Mouse (Mus musculus): ENCODE results near the gene Tmod4. TPM values are rescaled to one million over a fixed set of nuclear protein-coding genes. Genes with fewer than 3 reads are reported as not detected.

Tmod4 gene
- polyA plus RNA-seq, 1 experiment from 2014 or later = 1.9 TPM

DNA sequence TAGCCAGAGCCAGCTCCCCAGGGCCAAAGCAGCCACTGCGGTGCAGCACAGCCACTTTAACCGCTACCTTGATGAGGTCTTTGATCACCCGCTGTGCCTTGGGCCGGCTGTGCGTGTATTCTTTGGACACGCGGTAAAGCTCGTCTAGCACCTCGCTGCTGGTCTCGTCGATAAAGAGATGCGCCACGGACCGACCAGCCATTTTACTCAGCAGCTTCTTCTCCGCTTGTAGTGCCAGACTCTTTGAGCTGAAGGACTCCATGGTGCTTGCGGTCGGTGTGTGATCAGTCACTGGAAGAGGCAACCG lies 16.0 kb downstream of the Tmod4 start:
- ATAC-seq (ENCODE audit: low FRiP score, low read depth) = no peak
- Histone ChIP-seq H3K9me3 (no peaks in the 10 kb centered on the region), H3K4me2 (replicated peaks) (no peak overlapping the region), H3K27ac (no peak overlapping the region), H3K4me1 (peaks cover 11% of the 10 kb centered on the region), H3K36me3 (peaks cover 31% of the 10 kb centered on the region), H3K27me3 (no peaks in the 10 kb centered on the region), H3K9ac (no peak overlapping the region), H3K4me3 (no peak overlapping the region)
- WGBS = 60% methylated on average over 18 of the region's 18 CpGs

- no peak overlapping the region for H3K4me3 ChIP-seq
- no peaks in the 10 kb centered on the region for H3K9me3 ChIP-seq
- 89% methylated on average over 6 of the region's 6 CpGs for WGBS
Observed at GRCm38 (mm10) chr3:95140795-95141194, 16.5 kb downstream of the Tmod4 start.

DNA sequence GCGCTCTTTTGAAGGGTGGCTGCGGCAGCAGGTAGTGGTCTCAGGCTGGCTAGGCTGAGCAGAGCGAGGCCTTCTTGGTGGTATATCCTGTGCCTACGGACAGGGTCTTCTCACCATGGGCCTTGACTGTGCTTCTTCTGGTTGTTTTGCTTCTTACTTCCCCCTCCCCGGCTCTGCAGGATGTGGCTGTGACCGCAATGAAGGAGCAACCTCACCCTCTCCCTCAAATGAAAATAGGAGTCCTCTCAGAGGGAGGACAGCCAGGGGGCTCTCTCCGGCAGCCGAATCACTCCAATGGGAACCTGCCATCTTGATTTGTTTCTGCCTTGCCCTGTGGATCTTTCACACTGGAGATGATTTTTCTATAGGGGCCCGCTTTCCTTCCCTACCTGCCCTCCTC lies 17.2 kb downstream of the Tmod4 start:
- ATAC-seq (ENCODE audit: low FRiP score, low read depth) = no peak
- no peak overlapping the region for H3K9ac ChIP-seq
- peaks cover 31% of the 10 kb centered on the region for H3K36me3 ChIP-seq
- no peaks in the 10 kb centered on the region for H3K4me1 ChIP-seq
- no peaks in the 10 kb centered on the region for H3K9me3 ChIP-seq
- whole genome bisulfite sequencing = 94% methylated on average over 9 of the region's 9 CpGs
- no peak overlapping the region for H3K4me2 ChIP-seq (replicated peaks)
- no peak overlapping the region for H3K27ac ChIP-seq
- H3K4me3 ChIP-seq = no peak overlapping the region
- no peaks in the 10 kb centered on the region for H3K27me3 ChIP-seq

More at GRCm38 (mm10) chr3:95140795-95141194, 16.5 kb downstream of the Tmod4 start:
- Histone ChIP-seq H3K4me2 (replicated peaks) (no peak overlapping the region), H3K9ac (no peak overlapping the region), H3K36me3 (peaks cover 31% of the 10 kb centered on the region), H3K27ac (no peak overlapping the region), H3K4me1 (peaks cover 5% of the 10 kb centered on the region), H3K27me3 (no peaks in the 10 kb centered on the region)
- ATAC-seq (ENCODE audit: low FRiP score, low read depth) = no peak

DNA sequence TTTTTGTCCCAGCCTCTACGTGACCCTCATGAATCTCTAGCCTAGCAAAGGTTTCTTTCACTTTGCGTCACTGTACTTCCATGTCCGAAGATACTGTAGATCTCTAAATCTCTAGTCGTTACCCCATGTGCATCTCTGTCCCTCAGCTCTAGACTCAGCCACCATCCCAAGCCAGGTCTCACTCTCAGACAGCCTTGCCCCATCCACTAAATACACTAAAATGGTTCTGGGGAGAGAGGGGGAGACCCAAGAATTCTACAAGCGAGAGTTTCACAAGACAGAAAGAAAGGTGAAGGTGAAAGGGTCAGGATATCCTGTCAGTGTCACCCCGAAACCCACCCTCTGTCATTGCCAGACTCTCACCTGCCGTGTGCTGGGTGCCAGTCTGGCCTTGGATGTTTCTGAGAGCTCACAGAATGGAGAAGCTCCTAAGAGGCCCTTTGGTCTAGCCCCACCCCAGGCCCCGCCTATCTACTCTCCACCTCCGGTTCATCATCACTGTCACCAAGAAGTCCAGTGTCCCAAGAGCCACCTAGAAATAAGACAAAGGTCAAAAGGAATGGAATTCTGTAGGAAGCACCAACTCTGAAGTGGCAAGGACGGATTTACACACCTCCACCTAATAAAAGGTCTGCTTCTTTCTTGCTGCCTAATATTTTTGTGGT lies 17.8 kb downstream of the Tmod4 start, which contains the start of gene Tnfaip8l2:
TSS of gene Tnfaip8l2 (minus strand) at position 409 of the 665 bp plus-strand sequence.
- H3K9ac ChIP-seq = no peak within 1 kb of the TSS

GRCm38 (mm10) chr3:95142617-95143011 lies 18.3 kb downstream of the Tmod4 start:
- no peaks in the 10 kb centered on the region for H3K27me3 ChIP-seq
- 7% methylated on average over 5 of the region's 5 CpGs for WGBS
- no peak overlapping the region for H3K4me3 ChIP-seq
- no peak overlapping the region for H3K4me2 ChIP-seq (replicated peaks)
- H3K36me3 ChIP-seq = peaks cover 31% of the 10 kb centered on the region
- no peaks in the 10 kb centered on the region for H3K4me1 ChIP-seq
- H3K9ac ChIP-seq = no peak overlapping the region
- ATAC-seq (ENCODE audit: low FRiP score, low read depth) = peak; percentile 63; the same call in 1 of the 2 replicates
- no peak overlapping the region for H3K27ac ChIP-seq
- H3K9me3 ChIP-seq = no peaks in the 10 kb centered on the region

More for the DNA sequence above, 17.8 kb downstream of the Tmod4 start, which contains the start of gene Tnfaip8l2:
- H3K4me3 ChIP-seq = no peak within 1 kb of the TSS
- H3K4me1 ChIP-seq = no peaks in the 10 kb centered on the region
- H3K9me3 ChIP-seq = no peaks in the 10 kb centered on the region
- ATAC-seq (ENCODE audit: low FRiP score, low read depth) = no peak
- 85% methylated on average over 10 of the region's 10 CpGs for WGBS
- no peak within 1 kb of the TSS for H3K4me2 ChIP-seq (replicated peaks)
- no peak within 1 kb of the TSS for H3K27ac ChIP-seq
- peaks cover 31% of the 10 kb centered on the region for H3K36me3 ChIP-seq
- H3K27me3 ChIP-seq = no peaks in the 10 kb centered on the region

DNA sequence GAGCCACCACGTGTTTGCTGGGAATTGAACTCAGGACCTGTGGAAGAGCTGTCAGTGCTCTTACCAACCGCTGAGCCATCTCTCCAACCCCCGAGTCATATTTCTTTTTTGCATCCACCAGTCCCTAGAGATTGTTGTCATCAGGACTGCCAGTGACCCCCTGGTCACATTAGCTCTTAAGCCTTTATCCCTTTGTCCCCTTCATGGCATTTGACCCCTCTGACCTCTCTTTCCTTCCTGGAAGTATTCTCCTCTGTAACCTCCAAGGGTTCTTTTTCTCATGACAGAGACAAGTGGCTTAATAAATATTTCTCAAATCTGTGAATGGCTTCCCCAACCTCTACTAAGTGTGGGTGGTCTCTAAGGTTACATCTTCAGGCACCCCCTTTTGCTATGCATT lies 23.6 kb downstream of the Tmod4 start:
- no peak overlapping the region for H3K9ac ChIP-seq
- H3K27ac ChIP-seq = no peak overlapping the region
- no peaks in the 10 kb centered on the region for H3K27me3 ChIP-seq
- no peak overlapping the region for H3K4me3 ChIP-seq
- H3K9me3 ChIP-seq = no peaks in the 10 kb centered on the region
- ATAC-seq (ENCODE audit: low FRiP score, low read depth) = no peak
- H3K36me3 ChIP-seq = no peaks in the 10 kb centered on the region
- H3K4me1 ChIP-seq = no peaks in the 10 kb centered on the region
- H3K4me2 ChIP-seq (replicated peaks) = no peak overlapping the region
- 69% methylated on average over 3 of the region's 3 CpGs for WGBS

DNA sequence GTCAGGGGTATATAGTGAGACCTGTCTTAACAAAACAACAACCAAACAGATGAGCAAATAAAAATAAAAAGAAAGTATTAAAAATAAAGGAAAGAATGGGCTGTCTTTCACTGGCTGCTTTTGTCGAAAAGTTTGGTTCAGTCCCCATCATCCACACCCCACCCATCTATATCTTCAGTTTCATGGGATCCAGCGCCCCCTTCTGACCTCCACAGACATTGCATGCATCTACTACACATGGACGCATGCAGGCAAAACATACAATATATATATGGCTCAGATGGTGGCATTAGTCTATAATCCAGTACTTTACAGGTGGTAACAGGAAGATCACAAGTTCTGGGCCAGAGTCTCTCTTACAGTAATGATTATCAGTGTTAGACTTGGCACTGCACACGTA lies 29.6 kb downstream of the Tmod4 start:
- no peaks in the 10 kb centered on the region for H3K9me3 ChIP-seq
- 54% methylated on average over 4 of the region's 4 CpGs for WGBS
- no peak overlapping the region for H3K4me3 ChIP-seq
- no peak overlapping the region for H3K4me2 ChIP-seq (replicated peaks)
- no peaks in the 10 kb centered on the region for H3K27me3 ChIP-seq
- H3K4me1 ChIP-seq = no peaks in the 10 kb centered on the region
- no peak overlapping the region for H3K27ac ChIP-seq
- no peak for ATAC-seq (ENCODE audit: low FRiP score, low read depth)
- no peak overlapping the region for H3K9ac ChIP-seq
- H3K36me3 ChIP-seq = no peaks in the 10 kb centered on the region

GRCm38 (mm10) chr3:95159511-95159986 lies 35.3 kb downstream of the Tmod4 start:
- H3K9ac ChIP-seq = peak overlapping the region; percentile 87
- WGBS = 18% methylated on average over 8 of the region's 8 CpGs

GRCm38 (mm10) chr3:95159987-95160963 lies 36.0 kb downstream of the Tmod4 start, which contains the start of gene Sema6c:
Gene Sema6c (plus strand): TSS chr3:95160457.
- H3K4me2 ChIP-seq (replicated peaks) = peak within 1 kb of the TSS; percentile 86
- peak within 1 kb of the TSS; percentile 58; the same call in 1 of the 2 replicates for H3K27ac ChIP-seq
- no peaks in the 10 kb centered on the region for H3K9me3 ChIP-seq
- peak within 1 kb of the TSS; percentile 87 for H3K9ac ChIP-seq
- H3K36me3 ChIP-seq = peaks cover 18% of the 10 kb centered on the region
- no peaks in the 10 kb centered on the region for H3K27me3 ChIP-seq
- H3K4me1 ChIP-seq = peaks cover 34% of the 10 kb centered on the region
- peak within 1 kb of the TSS; percentile 92 for H3K4me3 ChIP-seq
- ATAC-seq (ENCODE audit: low FRiP score, low read depth) = peak; percentile 94
- under 1% methylated on average over 66 of the region's 66 CpGs for WGBS

More at GRCm38 (mm10) chr3:95159511-95159986, 35.3 kb downstream of the Tmod4 start:
- Histone ChIP-seq H3K36me3 (peaks cover 11% of the 10 kb centered on the region), H3K4me3 (peak overlapping the region; percentile 92), H3K4me2 (replicated peaks) (peak overlapping the region; percentile 86), H3K27ac (no peak overlapping the region), H3K4me1 (peaks cover 34% of the 10 kb centered on the region), H3K27me3 (no peaks in the 10 kb centered on the region), H3K9me3 (no peaks in the 10 kb centered on the region)
- ATAC-seq (ENCODE audit: low FRiP score, low read depth) = no peak

DNA sequence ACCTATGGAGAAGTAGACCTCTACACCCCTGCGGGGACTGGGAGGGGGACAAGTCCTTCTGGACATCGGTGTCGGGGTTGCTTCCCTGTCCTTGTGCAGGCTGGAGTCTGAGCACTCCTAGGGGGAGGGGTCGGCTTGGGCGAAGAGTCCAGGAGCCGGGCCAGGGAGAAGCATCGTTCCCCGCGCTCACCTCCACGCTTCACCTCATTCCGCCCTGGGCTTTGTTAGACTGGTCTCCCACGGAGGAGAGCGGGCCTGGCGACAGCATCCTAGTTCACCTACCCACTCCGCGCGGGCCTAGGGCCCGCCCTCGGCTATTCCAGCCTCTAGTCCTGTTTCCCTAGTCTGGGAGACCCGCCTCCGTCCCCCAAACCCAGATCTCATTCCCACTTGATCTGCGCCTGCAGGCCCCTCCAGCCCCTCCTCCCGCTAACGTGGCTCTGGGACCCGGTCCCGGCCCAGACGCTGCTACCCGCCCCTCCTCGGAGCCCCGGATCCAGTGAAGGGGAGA lies 36.8 kb downstream of the Tmod4 start:
- Histone ChIP-seq H3K27me3 (no peaks in the 10 kb centered on the region), H3K4me3 (peak overlapping the region; percentile 92), H3K9ac (peak overlapping the region; percentile 87), H3K4me2 (replicated peaks) (peak overlapping the region; percentile 86), H3K9me3 (no peaks in the 10 kb centered on the region), H3K36me3 (peaks cover 24% of the 10 kb centered on the region), H3K4me1 (peaks cover 34% of the 10 kb centered on the region), H3K27ac (peak overlapping the region; percentile 44; the same call in 1 of the 2 replicates)
- peak; percentile 24 for ATAC-seq (ENCODE audit: low FRiP score, low read depth)
- under 1% methylated on average over 29 of the region's 30 CpGs for WGBS

DNA sequence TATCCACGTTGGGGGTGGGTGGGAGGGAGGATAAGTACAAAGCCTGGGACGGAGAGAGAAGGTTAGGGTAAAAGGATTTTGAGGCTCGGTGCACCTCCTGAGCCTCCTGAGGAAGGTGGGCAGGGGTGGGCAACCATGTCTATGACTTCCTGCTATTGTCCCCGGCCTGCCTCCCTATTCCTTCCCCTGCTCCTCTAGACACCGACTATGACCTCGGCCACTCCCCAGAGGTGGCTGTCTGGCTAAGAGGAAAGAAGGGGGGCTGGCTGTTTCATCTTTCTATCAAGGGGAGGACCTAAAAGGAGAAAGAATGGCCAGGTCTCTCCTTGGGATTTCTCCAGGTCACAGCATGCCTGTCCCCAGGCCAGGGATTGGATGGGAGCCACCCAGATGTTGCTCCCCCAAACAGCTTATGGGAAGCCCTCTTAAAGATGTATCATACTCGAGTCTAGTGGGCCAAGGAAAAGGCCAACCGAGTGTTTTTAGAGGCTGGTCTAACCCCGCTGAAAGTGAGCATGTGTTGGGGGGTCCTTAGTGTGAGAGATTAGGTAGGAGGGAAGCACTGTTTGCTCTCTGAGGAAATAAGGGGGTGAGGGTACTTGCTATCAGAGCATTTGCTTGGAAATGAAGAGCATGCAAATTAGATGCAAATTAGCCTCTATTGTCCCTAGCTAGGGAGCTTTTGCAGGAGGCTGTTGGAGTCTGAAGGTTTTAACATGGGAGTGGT lies 37.5 kb downstream of the Tmod4 start:
- WGBS = 2% methylated on average over 8 of the region's 9 CpGs
- H3K27ac ChIP-seq = peak overlapping the region; percentile 44; the same call in 1 of the 2 replicates

More for the DNA sequence above, 37.5 kb downstream of the Tmod4 start:
- H3K4me3 ChIP-seq = peak overlapping the region; percentile 92
- H3K9me3 ChIP-seq = no peaks in the 10 kb centered on the region
- peak overlapping the region; percentile 87 for H3K9ac ChIP-seq
- peaks cover 34% of the 10 kb centered on the region for H3K4me1 ChIP-seq
- H3K27me3 ChIP-seq = no peaks in the 10 kb centered on the region
- H3K36me3 ChIP-seq = peaks cover 31% of the 10 kb centered on the region
- ATAC-seq (ENCODE audit: low FRiP score, low read depth) = peak; percentile 6; the same call in 1 of the 2 replicates
- H3K4me2 ChIP-seq (replicated peaks) = peak overlapping the region; percentile 86

Data from limb, embryonic 13.5 days (tissue).